Mouse (Mus musculus) embryonic facial prominence, embryonic 15.5 days (tissue): Measurements from ENCODE around the gene Pgm2. TPM values are rescaled to one million over a fixed set of nuclear protein-coding genes. Genes with fewer than 3 reads are reported as not detected.

ENCODE experiments used
- ATAC-seq: fragments of 200-750 bp; cut with Nextera tagmentation; 2 replicates; pipeline ENCODE4 v1.8.0; 2017; ENCODE audit warnings: low read depth, moderate TSS enrichment; ENCODE audit not compliant: insufficient number of reproducible peaks, low FRiP score, low TSS enrichment
- H3K27ac ChIP-seq: fragments of 300-500 bp; sonication (generic); replicated peaks from 2 replicates; pipeline ENCODE4 v1.5.1; 2015; ENCODE audit warnings: mild to moderate bottlenecking, inconsistent platforms
- H3K27me3 ChIP-seq: fragments of 300-500 bp; sonication (generic); 2 replicates; pipeline ENCODE4 v1.6.1; 2015; ENCODE audit warnings: inconsistent platforms
- H3K36me3 ChIP-seq: fragments of 300-500 bp; sonication (generic); 2 replicates; pipeline ENCODE4 v1.6.1; 2015; ENCODE audit warnings: mild to moderate bottlenecking, inconsistent platforms
- H3K4me1 ChIP-seq: fragments of 300-500 bp; sonication (generic); 2 replicates; pipeline ENCODE4 v1.6.1; 2015; ENCODE audit warnings: inconsistent platforms
- H3K4me2 ChIP-seq: fragments of 300-500 bp; sonication (generic); replicated peaks from 2 replicates; pipeline ENCODE4 v1.6.1; 2015; ENCODE audit warnings: mild to moderate bottlenecking, inconsistent platforms
- H3K4me3 ChIP-seq: fragments of 300-500 bp; sonication (generic); replicated peaks from 2 replicates; pipeline ENCODE4 v1.5.1; 2015; ENCODE audit warnings: mild to moderate bottlenecking, inconsistent platforms
- H3K9ac ChIP-seq: fragments of 300-500 bp; sonication (generic); 2 replicates; pipeline ENCODE4 v1.6.1; 2015; ENCODE audit warnings: inconsistent platforms
- H3K9me3 ChIP-seq: fragments of 300-500 bp; sonication (generic); replicated peaks from 2 replicates; pipeline ENCODE4 v1.6.1; 2016; ENCODE audit warnings: inconsistent platforms
- WGBS: fragments of 180-500 bp; shearing (Covaris S2); methylation state at CpG from one replicate; pipeline ENCODE4 v1.1.7; 2015; 5-methylcytosine and 5-hydroxymethylcytosine counted together
- polyA plus RNA-seq: library from polyadenylated mRNA; unstranded; fragments of >200 nt; fragmentation: Nextera tagmentation; extraction: Ambion mirVana; gene quantifications from 2 replicates; pipeline ENCODE4 v1.2.1, GENCODE M21; 2015

The Pgm2 gene
- polyA plus RNA-seq = 30.7 and 31.6 TPM in 2 replicates

DNA sequence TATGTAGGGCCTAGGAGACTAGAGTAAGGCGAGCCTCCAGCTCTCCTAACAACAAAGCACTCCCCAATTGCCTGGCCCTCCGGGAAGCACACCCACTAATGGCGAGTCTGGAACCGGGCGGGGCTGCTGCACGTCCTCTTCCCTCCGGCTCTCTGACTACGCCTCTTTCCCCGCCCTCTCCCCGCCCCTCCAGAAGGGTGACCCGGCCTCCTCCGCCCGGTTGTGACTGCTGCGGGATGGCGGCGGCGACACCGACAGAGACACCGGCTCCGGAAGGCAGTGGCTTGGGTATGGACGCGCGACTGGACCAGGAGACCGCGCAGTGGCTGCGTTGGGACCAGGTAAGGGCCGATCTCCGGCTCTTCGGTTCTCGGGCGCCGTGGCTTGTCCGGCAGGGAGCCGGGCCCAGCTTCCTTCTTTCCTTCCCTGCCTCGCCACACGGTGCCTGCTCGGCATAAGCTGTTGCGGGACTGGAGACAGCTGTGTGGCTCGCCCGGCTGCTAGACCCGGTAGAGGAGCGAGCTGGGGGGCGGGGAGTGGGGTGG lies at the start of gene Pgm2:
Gene Pgm2, plus strand, starts transcription at position 203 of the 545 bp plus-strand sequence.
- ATAC-seq = peak; percentile 94
- WGBS = under 1% methylated on average over 41 of the region's 43 CpGs
- Histone ChIP-seq H3K9me3 (no peaks in the 10 kb centered on the region), H3K27me3 (no peaks in the 10 kb centered on the region), H3K36me3 (peaks cover under 1% of the 10 kb centered on the region), H3K4me2 (peak within 1 kb of the TSS; percentile 55), H3K4me1 (0 out of 2 replicates have a peak, but pooled peaks cover 10% of the 10 kb centered on the region), H3K4me3 (peak within 1 kb of the TSS; percentile 81), H3K9ac (peak within 1 kb of the TSS; percentile 66), H3K27ac (peak within 1 kb of the TSS; percentile 78)

DNA sequence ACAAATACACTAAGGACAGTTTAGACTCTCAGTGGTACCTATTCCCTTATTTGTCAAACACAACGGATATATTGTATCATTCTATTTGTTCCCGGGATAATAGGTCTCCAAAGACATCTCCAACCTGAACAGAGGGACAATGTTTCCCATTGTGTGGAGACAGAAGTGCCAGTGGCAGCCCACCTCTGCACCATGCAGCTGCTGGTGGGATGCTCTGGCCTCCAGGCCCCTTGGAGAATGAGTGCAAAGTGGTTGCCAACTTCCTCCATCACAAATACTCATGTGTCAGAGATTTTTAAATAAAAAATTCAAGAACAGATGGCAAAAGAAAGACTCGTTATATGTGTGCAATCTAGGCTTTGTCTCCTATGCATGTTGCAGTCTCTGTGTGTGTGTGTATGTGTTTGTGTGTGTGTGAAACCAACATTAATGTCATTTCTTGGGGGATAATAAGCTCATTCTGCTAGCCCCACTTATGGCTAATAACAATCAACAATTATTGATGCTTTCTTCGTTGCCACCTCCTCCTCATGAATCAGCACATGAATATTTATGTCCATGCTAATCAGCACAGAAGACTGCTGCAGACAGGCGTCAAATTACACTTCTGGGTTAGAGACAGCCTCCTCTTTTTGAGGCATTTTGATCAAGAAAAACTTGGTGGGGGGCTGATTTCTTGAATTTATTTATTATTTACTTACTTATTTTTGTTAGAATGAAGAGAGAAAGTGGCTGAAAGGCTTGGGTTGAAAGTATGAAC lies 48.9 kb upstream of the Pgm2 start:
- no peaks in the 10 kb centered on the region for H3K9me3 ChIP-seq
- H3K27ac ChIP-seq = no peak overlapping the region
- 54% methylated on average over 5 of the region's 5 CpGs for WGBS
- no peaks in the 10 kb centered on the region for H3K27me3 ChIP-seq
- H3K4me3 ChIP-seq = no peak overlapping the region
- H3K36me3 ChIP-seq = no peaks in the 10 kb centered on the region
- H3K9ac ChIP-seq = no peak overlapping the region
- no peak for ATAC-seq
- H3K4me2 ChIP-seq = no peak overlapping the region
- peaks cover 8% of the 10 kb centered on the region; the same call in 1 of the 2 replicates for H3K4me1 ChIP-seq

GRCm38 (mm10) chr5:64044790-64045189 lies 48.0 kb upstream of the Pgm2 start:
- Histone ChIP-seq H3K36me3 (no peaks in the 10 kb centered on the region), H3K4me3 (no peak overlapping the region), H3K4me2 (no peak overlapping the region), H3K9me3 (no peaks in the 10 kb centered on the region), H3K4me1 (peaks cover 8% of the 10 kb centered on the region; the same call in 1 of the 2 replicates), H3K27ac (no peak overlapping the region), H3K9ac (no peak overlapping the region), H3K27me3 (no peaks in the 10 kb centered on the region)
- WGBS = 85% methylated on average over 18 of the region's 18 CpGs
- no peak for ATAC-seq

GRCm38 (mm10) chr5:64045502-64045901 lies 47.2 kb upstream of the Pgm2 start:
- Histone ChIP-seq H3K9me3 (no peaks in the 10 kb centered on the region), H3K27ac (no peak overlapping the region), H3K4me1 (peaks cover 8% of the 10 kb centered on the region; the same call in 1 of the 2 replicates), H3K4me3 (no peak overlapping the region), H3K4me2 (no peak overlapping the region; the same call in 1 of the 2 replicates), H3K36me3 (no peaks in the 10 kb centered on the region), H3K27me3 (no peaks in the 10 kb centered on the region), H3K9ac (no peak overlapping the region)
- 33% methylated on average over 8 of the region's 8 CpGs for WGBS
- ATAC-seq = peak; percentile 59

- no peak overlapping the region for H3K4me3 ChIP-seq
- H3K9ac ChIP-seq = no peak overlapping the region
- peaks cover 8% of the 10 kb centered on the region; the same call in 1 of the 2 replicates for H3K4me1 ChIP-seq
- 59% methylated on average over 11 of the region's 11 CpGs for WGBS
- no peak overlapping the region for H3K27ac ChIP-seq
- no peaks in the 10 kb centered on the region for H3K27me3 ChIP-seq
- H3K4me2 ChIP-seq = no peak overlapping the region
- H3K9me3 ChIP-seq = no peaks in the 10 kb centered on the region
- no peak for ATAC-seq
- no peaks in the 10 kb centered on the region for H3K36me3 ChIP-seq
Observed at GRCm38 (mm10) chr5:64046995-64047394, 45.8 kb upstream of the Pgm2 start.

DNA sequence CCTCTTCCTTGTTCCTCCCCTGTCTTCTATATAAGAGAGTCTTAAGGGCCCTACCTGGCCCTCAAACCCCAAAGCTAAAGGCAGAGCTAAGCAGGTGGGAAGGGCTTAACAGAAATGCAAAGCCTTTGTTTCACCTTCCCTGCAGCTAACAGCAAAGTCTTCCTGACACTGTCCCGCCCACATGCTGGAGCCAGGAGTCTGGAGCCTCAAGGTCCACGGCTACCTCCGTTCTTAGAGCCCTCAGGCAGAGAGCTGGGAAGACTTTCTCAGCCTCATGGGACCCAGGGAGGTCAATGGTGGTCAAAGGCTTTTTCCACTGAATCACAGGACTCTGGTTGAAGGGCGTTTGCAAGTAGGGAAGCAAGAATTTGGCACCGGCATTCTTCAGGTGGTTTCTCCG lies 44.8 kb upstream of the Pgm2 start:
- H3K9ac ChIP-seq = no peak overlapping the region
- ATAC-seq = no peak
- no peak overlapping the region for H3K27ac ChIP-seq
- H3K27me3 ChIP-seq = no peaks in the 10 kb centered on the region
- no peak overlapping the region for H3K4me3 ChIP-seq
- 41% methylated on average over 6 of the region's 6 CpGs for WGBS
- H3K4me1 ChIP-seq = peaks cover 8% of the 10 kb centered on the region; the same call in 1 of the 2 replicates
- H3K9me3 ChIP-seq = no peaks in the 10 kb centered on the region
- no peaks in the 10 kb centered on the region for H3K36me3 ChIP-seq
- no peak overlapping the region for H3K4me2 ChIP-seq

DNA sequence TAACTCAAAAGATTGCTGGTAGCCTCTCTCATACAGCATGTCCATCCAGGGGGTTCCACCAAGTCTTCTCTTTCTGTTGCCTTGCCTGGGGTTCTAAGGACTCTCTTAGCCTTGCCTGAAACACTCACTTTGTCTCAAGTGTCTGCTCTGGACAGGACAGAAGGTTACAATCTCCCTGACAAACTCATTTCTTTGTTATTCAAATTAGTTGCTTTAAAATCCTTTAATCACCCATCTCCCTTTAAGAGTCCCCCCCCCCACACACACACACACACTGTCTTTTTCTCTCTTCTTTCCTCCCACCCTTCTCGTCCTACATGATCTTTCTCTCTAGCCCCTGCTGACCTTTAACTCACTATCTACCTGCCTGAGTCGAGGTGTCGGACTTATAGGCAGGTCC lies 44.1 kb upstream of the Pgm2 start:
- 67% methylated on average over 3 of the region's 3 CpGs for WGBS
- no peak for ATAC-seq
- Histone ChIP-seq H3K9me3 (no peaks in the 10 kb centered on the region), H3K4me3 (no peak overlapping the region), H3K9ac (no peak overlapping the region), H3K36me3 (no peaks in the 10 kb centered on the region), H3K4me2 (no peak overlapping the region), H3K27ac (no peak overlapping the region), H3K4me1 (peaks cover 8% of the 10 kb centered on the region; the same call in 1 of the 2 replicates), H3K27me3 (no peaks in the 10 kb centered on the region)

- no peak overlapping the region for H3K4me3 ChIP-seq
- H3K4me2 ChIP-seq = no peak overlapping the region
- ATAC-seq = no peak
- 72% methylated on average over 5 of the region's 5 CpGs for WGBS
- H3K36me3 ChIP-seq = no peaks in the 10 kb centered on the region
- H3K4me1 ChIP-seq = peaks cover 8% of the 10 kb centered on the region; the same call in 1 of the 2 replicates
- no peaks in the 10 kb centered on the region for H3K27me3 ChIP-seq
- H3K9ac ChIP-seq = no peak overlapping the region
- H3K9me3 ChIP-seq = no peaks in the 10 kb centered on the region
- H3K27ac ChIP-seq = no peak overlapping the region
Observed at GRCm38 (mm10) chr5:64049256-64049655, 43.5 kb upstream of the Pgm2 start.

DNA sequence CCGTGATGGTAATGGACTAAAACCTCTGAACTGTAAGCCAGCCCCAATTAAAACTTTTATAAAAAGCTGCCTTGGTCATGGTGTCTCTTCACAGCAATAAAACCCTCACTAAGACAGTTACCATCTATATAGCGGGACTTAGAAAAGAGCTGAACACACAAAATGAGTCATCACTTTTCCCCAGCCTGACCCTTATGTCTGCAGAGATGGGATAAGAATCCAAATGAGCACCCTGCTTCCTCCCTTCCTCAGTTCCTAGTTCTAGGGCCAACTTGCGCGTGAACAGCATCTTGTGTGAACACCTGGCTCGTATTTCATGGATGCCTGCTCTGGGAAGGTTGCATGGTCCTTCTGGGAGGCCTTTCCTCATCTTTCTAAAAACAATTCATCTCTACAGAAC lies 39.7 kb upstream of the Pgm2 start:
- no peak for ATAC-seq
- Histone ChIP-seq H3K4me2 (no peak overlapping the region), H3K27ac (no peak overlapping the region), H3K36me3 (no peaks in the 10 kb centered on the region), H3K27me3 (no peaks in the 10 kb centered on the region), H3K4me1 (no peaks in the 10 kb centered on the region), H3K9ac (no peak overlapping the region), H3K9me3 (no peaks in the 10 kb centered on the region), H3K4me3 (no peak overlapping the region)
- 81% methylated on average over 5 of the region's 5 CpGs for WGBS

- ATAC-seq = no peak
- no peaks in the 10 kb centered on the region for H3K9me3 ChIP-seq
- H3K4me1 ChIP-seq = no peaks in the 10 kb centered on the region
- no peak overlapping the region for H3K4me2 ChIP-seq
- no peak overlapping the region for H3K27ac ChIP-seq
- H3K9ac ChIP-seq = no peak overlapping the region
- H3K4me3 ChIP-seq = no peak overlapping the region
- no peaks in the 10 kb centered on the region for H3K36me3 ChIP-seq
- WGBS = 85% methylated on average over 6 of the region's 6 CpGs
- no peaks in the 10 kb centered on the region for H3K27me3 ChIP-seq
Observed at GRCm38 (mm10) chr5:64056210-64056609, 36.5 kb upstream of the Pgm2 start.

DNA sequence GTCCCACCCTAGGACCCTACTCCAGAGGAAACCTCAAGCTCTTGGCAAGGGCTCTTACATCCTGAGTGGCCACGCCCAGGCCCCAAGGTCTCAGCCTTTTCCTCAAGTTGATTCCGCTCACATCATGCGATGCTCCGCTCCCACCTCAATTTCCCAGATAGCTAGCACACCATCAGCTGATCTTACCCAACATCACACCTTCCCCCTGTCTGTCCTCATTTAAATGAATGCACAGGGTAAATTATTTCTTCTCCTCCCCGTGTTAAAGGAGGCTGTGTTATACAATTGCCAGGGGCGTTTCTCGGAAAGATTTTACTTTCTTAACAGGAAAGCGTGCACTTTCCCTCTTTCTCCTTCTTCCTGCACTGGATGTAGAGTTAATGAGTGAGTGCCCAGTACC lies 31.9 kb upstream of the Pgm2 start:
- 82% methylated on average over 8 of the region's 8 CpGs for WGBS
- H3K27me3 ChIP-seq = no peaks in the 10 kb centered on the region

More for the DNA sequence above, 31.9 kb upstream of the Pgm2 start:
- Histone ChIP-seq H3K9ac (no peak overlapping the region), H3K4me1 (peaks cover 4% of the 10 kb centered on the region; the same call in 1 of the 2 replicates), H3K4me2 (no peak overlapping the region), H3K4me3 (no peak overlapping the region), H3K36me3 (no peaks in the 10 kb centered on the region), H3K27ac (no peak overlapping the region), H3K9me3 (no peaks in the 10 kb centered on the region)
- no peak for ATAC-seq
